Mouse (Mus musculus) C2C12 (cell line): ENCODE data around the gene Lca5l. TPM values are rescaled to one million over a fixed set of nuclear protein-coding genes. Genes with fewer than 3 reads are reported as not detected.

ENCODE experiments used
- H3K27me3 ChIP-seq: one replicate; pipeline ENCODE4 v1.6.1; 2011; ENCODE audit not compliant: control insufficient read depth, insufficient read depth, insufficient read length
- H3K36me3 ChIP-seq: one replicate; pipeline ENCODE4 v1.6.1; 2011; ENCODE audit not compliant: control insufficient read depth, insufficient read depth
- H3K4me3 ChIP-seq: one replicate; pipeline ENCODE4 v1.5.1; 2011; ENCODE audit warnings: mild to moderate bottlenecking, control low read depth; ENCODE audit not compliant: poor library complexity, insufficient read depth, severe bottlenecking
- H3K79me2 ChIP-seq: one replicate; pipeline ENCODE4 v1.6.1; 2011; ENCODE audit not compliant: control insufficient read depth, insufficient read depth
- H3K79me3 ChIP-seq: one replicate; pipeline ENCODE4 v1.6.1; 2011; ENCODE audit warnings: low read depth, control low read depth
- H3ac ChIP-seq: one replicate; pipeline ENCODE3; 2011; ENCODE audit warnings: low read depth; ENCODE audit not compliant: control insufficient read depth, insufficient read length
- CEBPB ChIP-seq: IDR thresholded peaks from one replicate; pipeline ENCODE4 v1.6.1; 2011; ENCODE audit warnings: low read depth, mild to moderate bottlenecking, control low read depth, moderate library complexity
- CTCF ChIP-seq: IDR thresholded peaks from one replicate; pipeline ENCODE4 v1.5.1; 2011; ENCODE audit not compliant: control insufficient read depth, insufficient read depth, insufficient read length
- FOSL1 ChIP-seq: IDR thresholded peaks from one replicate; pipeline ENCODE4 v1.8.0; 2011; ENCODE audit warnings: mild to moderate bottlenecking, low read length; ENCODE audit not compliant: poor library complexity, insufficient read depth, severe bottlenecking
- MAX ChIP-seq: IDR thresholded peaks from one replicate; pipeline ENCODE4 v1.6.1; 2011; ENCODE audit warnings: mild to moderate bottlenecking, control low read depth
- MYOD1 ChIP-seq: IDR thresholded peaks from one replicate; pipeline ENCODE4 v1.6.1; 2011; ENCODE audit warnings: low read depth; ENCODE audit not compliant: control insufficient read depth, insufficient read length
- MYOG ChIP-seq: IDR thresholded peaks from one replicate; pipeline ENCODE4 v1.6.1; 2011; ENCODE audit not compliant: control insufficient read depth, insufficient read length; ENCODE audit errors: extremely low read depth
- USF1 ChIP-seq: IDR thresholded peaks from one replicate; pipeline ENCODE4 v1.6.1; 2011; ENCODE audit warnings: low read depth, mild to moderate bottlenecking, control low read depth, moderate library complexity
- polyA plus RNA-seq: library from polyadenylated mRNA; unstranded; fragments of >200 nt; fragmentation: generic; extraction: Trizol; gene quantifications from one replicate; pipeline ENCODE4 v1.2.1, GENCODE M21; 2012; ENCODE audit warnings: missing spikeins

The Lca5l gene
- polyA plus RNA-seq, 1 experiment: 0.25 TPM

- Histone ChIP-seq H3K79me2 (no peaks in the 10 kb centered on the region), H3K4me3 (no peak overlapping the region), H3K27me3 (no peaks in the 10 kb centered on the region), H3K36me3 (no peaks in the 10 kb centered on the region), H3K79me3 (no peaks in the 10 kb centered on the region), H3ac (no peak overlapping the region)
- no peak for TF ChIP-seq MYOG
- no peak for TF ChIP-seq USF1
- no peak for TF ChIP-seq MYOD1
- no peak for TF ChIP-seq CTCF
- TF ChIP-seq MAX: no peak
Measured at GRCm38 (mm10) chr16:96187619-96188018, 4.5 kb downstream of the Lca5l start.

- Histone ChIP-seq H3K4me3 (no peak overlapping the region), H3ac (no peak overlapping the region), H3K79me3 (no peaks in the 10 kb centered on the region), H3K36me3 (no peaks in the 10 kb centered on the region), H3K79me2 (no peaks in the 10 kb centered on the region), H3K27me3 (no peaks in the 10 kb centered on the region)
- TF ChIP-seq MAX: no peak
- TF ChIP-seq MYOG: no peak
- no peak for TF ChIP-seq CTCF
- TF ChIP-seq USF1: no peak
- TF ChIP-seq MYOD1: no peak
- no peak for TF ChIP-seq FOSL1
- no peak for TF ChIP-seq CEBPB
Measured at GRCm38 (mm10) chr16:96179156-96179555, 12.9 kb downstream of the Lca5l start.

DNA sequence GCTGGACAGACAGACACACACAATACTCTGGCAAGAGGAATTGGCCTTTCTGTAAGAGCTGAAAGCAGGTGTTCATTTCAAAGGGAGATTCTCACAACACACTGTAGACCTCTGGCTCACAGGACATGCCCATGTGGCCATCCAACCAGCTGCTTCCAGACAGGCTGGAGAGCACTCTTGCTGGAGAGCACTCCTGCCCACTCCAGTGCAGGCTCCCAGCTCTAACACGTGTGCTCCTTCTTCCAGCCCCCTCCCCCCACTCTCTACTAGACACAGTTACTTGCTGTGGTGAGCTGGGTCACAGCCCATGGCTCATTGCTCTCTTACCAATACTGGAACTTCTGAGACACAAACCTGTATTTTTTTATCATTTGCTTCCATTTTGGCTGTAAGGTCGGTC, 16.7 kb downstream of the Lca5l start:
- H3K4me3 ChIP-seq: no peak overlapping the region
- TF ChIP-seq MAX (no peak), CTCF (no peak), FOSL1 (no peak), CEBPB (no peak), USF1 (no peak), MYOG (no peak), MYOD1 (no peak)
- H3K36me3 ChIP-seq: no peaks in the 10 kb centered on the region
- no peak overlapping the region for H3ac ChIP-seq
- no peaks in the 10 kb centered on the region for H3K27me3 ChIP-seq
- no peaks in the 10 kb centered on the region for H3K79me3 ChIP-seq
- H3K79me2 ChIP-seq: no peaks in the 10 kb centered on the region

- H3K27me3 ChIP-seq: no peaks in the 10 kb centered on the region
- no peaks in the 10 kb centered on the region for H3K79me3 ChIP-seq
- TF ChIP-seq FOSL1: no peak
- no peak for TF ChIP-seq MYOD1
- TF ChIP-seq USF1: no peak
- no peak for TF ChIP-seq CTCF
- TF ChIP-seq MAX: no peak
- no peak for TF ChIP-seq MYOG
- TF ChIP-seq CEBPB: no peak
- H3K79me2 ChIP-seq: no peaks in the 10 kb centered on the region
- H3K36me3 ChIP-seq: no peaks in the 10 kb centered on the region
- no peak overlapping the region for H3ac ChIP-seq
- no peak overlapping the region for H3K4me3 ChIP-seq
Measured at GRCm38 (mm10) chr16:96173648-96174047, 18.4 kb downstream of the Lca5l start.

- Histone ChIP-seq H3ac (no peak overlapping the region), H3K36me3 (no peaks in the 10 kb centered on the region), H3K79me2 (no peaks in the 10 kb centered on the region), H3K79me3 (no peaks in the 10 kb centered on the region), H3K4me3 (no peak overlapping the region), H3K27me3 (no peaks in the 10 kb centered on the region)
- TF ChIP-seq USF1 (no peak), CTCF (no peak), MAX (no peak), MYOG (no peak), FOSL1 (no peak), MYOD1 (no peak), CEBPB (no peak)
Measured at GRCm38 (mm10) chr16:96168837-96169236, 23.2 kb downstream of the Lca5l start.

- H3K4me3 ChIP-seq: no peak overlapping the region
- TF ChIP-seq USF1 (no peak), MYOD1 (no peak)
- H3K79me3 ChIP-seq: no peaks in the 10 kb centered on the region
- H3K36me3 ChIP-seq: no peaks in the 10 kb centered on the region
- no peaks in the 10 kb centered on the region for H3K27me3 ChIP-seq
- no peak overlapping the region for H3ac ChIP-seq
- H3K79me2 ChIP-seq: no peaks in the 10 kb centered on the region
Measured at GRCm38 (mm10) chr16:96165723-96166264, 26.3 kb downstream of the Lca5l start.

DNA sequence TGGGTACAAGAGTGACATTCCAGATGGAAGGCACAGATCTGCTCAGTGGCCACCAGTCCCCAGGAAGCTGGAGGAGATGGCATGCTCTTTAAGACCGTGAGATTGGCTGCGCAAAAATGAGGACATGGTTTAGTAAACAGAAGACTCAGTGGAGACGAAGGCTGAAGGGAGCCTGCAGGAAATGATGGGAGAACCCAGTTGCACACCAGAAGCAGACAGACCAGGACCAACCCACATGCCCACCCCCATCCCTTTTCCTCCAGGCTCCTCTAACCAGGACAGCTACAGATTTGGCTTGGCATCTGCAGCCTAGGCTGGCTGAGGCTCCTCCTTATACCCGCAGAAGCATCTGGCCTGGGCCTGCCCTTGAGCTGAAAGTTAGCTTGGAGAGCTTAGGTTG, 30.7 kb downstream of the Lca5l start:
- TF ChIP-seq CTCF: no peak
- Histone ChIP-seq H3K4me3 (no peak overlapping the region), H3K79me2 (no peaks in the 10 kb centered on the region), H3K27me3 (no peaks in the 10 kb centered on the region), H3K79me3 (no peaks in the 10 kb centered on the region), H3K36me3 (peaks cover 18% of the 10 kb centered on the region), H3ac (no peak overlapping the region)
